Comparison of ENCODE assay signal across 1 mouse cellular context in the genomic region with DNA sequence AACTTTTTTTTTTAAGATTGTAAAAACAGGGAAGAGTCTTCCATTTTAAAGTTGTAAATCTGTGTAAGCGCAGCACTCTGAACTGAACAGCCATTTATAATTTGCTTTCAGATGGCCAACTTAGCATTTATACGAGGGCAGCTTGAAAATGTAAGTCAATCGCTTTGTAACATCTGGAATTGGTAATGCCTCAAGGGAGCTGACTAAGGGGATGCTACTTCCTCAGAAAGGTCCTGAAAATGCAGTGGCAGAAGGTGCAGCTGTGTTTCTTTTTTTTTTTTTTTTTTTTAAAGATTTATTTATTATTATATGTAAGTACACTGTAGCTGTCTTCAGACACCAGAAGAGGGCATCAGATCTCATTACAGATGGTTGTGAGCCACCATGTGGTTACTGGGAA.
A peak's percentile ranks its signal among the peaks of the same experiment; 100 is the strongest.
TF ChIP-seq lines count a peak whose summit lies in the region.

No protein-coding gene starts in this region.

TF ChIP-seq in CH12.LX, 34 proteins besides CTCF, POLR2A, EP300 and RAD21 (continued from another document):
- peak; percentile 51 for TF ChIP-seq ETS1 (conservative IDR thresholded peaks at IDR 0.05; ENCODE audit: low read depth, low read length)
- 0 out of 2 replicates have a peak, but pooled peaks have one; percentile 7 for TF ChIP-seq CHD2 (IDR thresholded peaks at IDR 0.05; ENCODE audit: low read length)
